Mouse (Mus musculus): ENCODE data around the gene Creb3l2. TPM values are rescaled to one million over a fixed set of nuclear protein-coding genes. Genes with fewer than 3 reads are reported as not detected.

Creb3l2 gene
- polyA plus RNA-seq, 1 experiment from 2014 or later: 12.5 TPM

- DNase-seq (ENCODE audit: low spot score): peak; percentile 57
- 28% methylated on average over 11 of the region's 11 CpGs for WGBS
These were observed 81.0 kb downstream of the Creb3l2 start for GRCm38 (mm10) chr6:37360813-37361385.

GRCm38 (mm10) chr6:37354449-37355179, 87.3 kb downstream of the Creb3l2 start:
- Histone ChIP-seq H3K4me1 (peaks cover 19% of the 10 kb centered on the region), H3K27me3 (replicated peaks; ENCODE audit: low read depth, poor library complexity, severe bottlenecking) (no peaks in the 10 kb centered on the region), H3K9me3 (no peaks in the 10 kb centered on the region), H3K36me3 (replicated peaks) (peaks cover 47% of the 10 kb centered on the region), H3K27ac (replicated peaks) (peak overlapping the region; percentile 70), H3K4me3 (no peak overlapping the region)
- DNase-seq (ENCODE audit: low spot score): peak; percentile 87
- 37% methylated on average over 17 of the region's 17 CpGs for WGBS

More at GRCm38 (mm10) chr6:37360813-37361385, 81.0 kb downstream of the Creb3l2 start:
- peaks cover 53% of the 10 kb centered on the region for H3K36me3 ChIP-seq (replicated peaks)
- no peaks in the 10 kb centered on the region for H3K9me3 ChIP-seq
- H3K4me1 ChIP-seq: peaks cover 39% of the 10 kb centered on the region
- peak overlapping the region; percentile 40 for H3K27ac ChIP-seq (replicated peaks)
- no peaks in the 10 kb centered on the region for H3K27me3 ChIP-seq (replicated peaks; ENCODE audit: low read depth, poor library complexity, severe bottlenecking)
- H3K4me3 ChIP-seq: no peak overlapping the region

- WGBS: 89% methylated on average over 9 of the region's 9 CpGs
- H3K36me3 ChIP-seq (replicated peaks): peaks cover 37% of the 10 kb centered on the region
- peaks cover 16% of the 10 kb centered on the region; the same call in 1 of the 2 replicates for H3K4me1 ChIP-seq
- H3K4me3 ChIP-seq: no peak overlapping the region
- H3K9me3 ChIP-seq: no peaks in the 10 kb centered on the region
- H3K27me3 ChIP-seq (replicated peaks; ENCODE audit: low read depth, poor library complexity, severe bottlenecking): no peaks in the 10 kb centered on the region
- no peak overlapping the region for H3K27ac ChIP-seq (replicated peaks)
- no peak for DNase-seq (ENCODE audit: low spot score)
These were observed 88.3 kb downstream of the Creb3l2 start for GRCm38 (mm10) chr6:37353616-37354015.

GRCm38 (mm10) chr6:37351731-37352380, 90.1 kb downstream of the Creb3l2 start:
- Histone ChIP-seq H3K27me3 (replicated peaks; ENCODE audit: low read depth, poor library complexity, severe bottlenecking) (no peaks in the 10 kb centered on the region), H3K36me3 (replicated peaks) (peaks cover 43% of the 10 kb centered on the region), H3K4me3 (no peak overlapping the region), H3K4me1 (peaks cover 12% of the 10 kb centered on the region; the same call in 1 of the 2 replicates), H3K27ac (replicated peaks) (no peak overlapping the region), H3K9me3 (no peaks in the 10 kb centered on the region)
- 17% methylated on average over 10 of the region's 10 CpGs for WGBS
- DNase-seq (ENCODE audit: low spot score): peak; percentile 81

GRCm38 (mm10) chr6:37350315-37350714, 91.6 kb downstream of the Creb3l2 start:
- WGBS: 90% methylated on average over 8 of the region's 8 CpGs
- no peak for DNase-seq (ENCODE audit: low spot score)
- Histone ChIP-seq H3K4me1 (peaks cover 12% of the 10 kb centered on the region; the same call in 1 of the 2 replicates), H3K36me3 (replicated peaks) (peaks cover 36% of the 10 kb centered on the region), H3K9me3 (no peaks in the 10 kb centered on the region), H3K27me3 (replicated peaks; ENCODE audit: low read depth, poor library complexity, severe bottlenecking) (no peaks in the 10 kb centered on the region), H3K27ac (replicated peaks) (no peak overlapping the region), H3K4me3 (no peak overlapping the region)

GRCm38 (mm10) chr6:37347606-37348005, 94.3 kb downstream of the Creb3l2 start:
- Histone ChIP-seq H3K36me3 (replicated peaks) (peaks cover 31% of the 10 kb centered on the region), H3K4me1 (peaks cover 4% of the 10 kb centered on the region; the same call in 1 of the 2 replicates), H3K9me3 (no peaks in the 10 kb centered on the region), H3K27ac (replicated peaks) (no peak overlapping the region), H3K27me3 (replicated peaks; ENCODE audit: low read depth, poor library complexity, severe bottlenecking) (no peaks in the 10 kb centered on the region), H3K4me3 (no peak overlapping the region)
- DNase-seq (ENCODE audit: low spot score): no peak
- WGBS: 84% methylated on average over 5 of the region's 5 CpGs

- no peaks in the 10 kb centered on the region for H3K27me3 ChIP-seq (replicated peaks; ENCODE audit: low read depth, poor library complexity, severe bottlenecking)
- DNase-seq (ENCODE audit: low spot score): no peak
- no peaks in the 10 kb centered on the region for H3K9me3 ChIP-seq
- 0 out of 2 replicates have a peak overlapping the region, but pooled peaks have one; percentile 6 for H3K27ac ChIP-seq (replicated peaks)
- H3K4me1 ChIP-seq: peaks cover 15% of the 10 kb centered on the region
- H3K4me3 ChIP-seq: no peak overlapping the region
- H3K36me3 ChIP-seq (replicated peaks): peaks cover 30% of the 10 kb centered on the region
- WGBS: 90% methylated on average over 5 of the region's 5 CpGs
These were observed 103.9 kb downstream of the Creb3l2 start for GRCm38 (mm10) chr6:37338055-37338454.

GRCm38 (mm10) chr6:37336831-37337260, 105.1 kb downstream of the Creb3l2 start:
- H3K9me3 ChIP-seq: no peaks in the 10 kb centered on the region
- H3K27me3 ChIP-seq (replicated peaks; ENCODE audit: low read depth, poor library complexity, severe bottlenecking): no peaks in the 10 kb centered on the region
- H3K4me3 ChIP-seq: no peak overlapping the region
- peaks cover 42% of the 10 kb centered on the region for H3K36me3 ChIP-seq (replicated peaks)
- peaks cover 15% of the 10 kb centered on the region for H3K4me1 ChIP-seq
- peak; percentile 21 for DNase-seq (ENCODE audit: low spot score)
- peak overlapping the region; percentile 54 for H3K27ac ChIP-seq (replicated peaks)
- WGBS: 20% methylated on average over 5 of the region's 5 CpGs

GRCm38 (mm10) chr6:37336381-37336780, 105.6 kb downstream of the Creb3l2 start:
- Histone ChIP-seq H3K9me3 (no peaks in the 10 kb centered on the region), H3K4me3 (no peak overlapping the region), H3K36me3 (replicated peaks) (peaks cover 47% of the 10 kb centered on the region), H3K27me3 (replicated peaks; ENCODE audit: low read depth, poor library complexity, severe bottlenecking) (no peaks in the 10 kb centered on the region), H3K4me1 (peaks cover 15% of the 10 kb centered on the region), H3K27ac (replicated peaks) (peak overlapping the region; percentile 54; the same call in 1 of the 2 replicates)
- DNase-seq (ENCODE audit: low spot score): no peak
- 63% methylated on average over 7 of the region's 7 CpGs for WGBS

- DNase-seq (ENCODE audit: low spot score): no peak
- Histone ChIP-seq H3K27me3 (replicated peaks; ENCODE audit: low read depth, poor library complexity, severe bottlenecking) (no peaks in the 10 kb centered on the region), H3K4me3 (no peak overlapping the region), H3K36me3 (replicated peaks) (peaks cover 50% of the 10 kb centered on the region), H3K4me1 (peaks cover 23% of the 10 kb centered on the region), H3K9me3 (no peaks in the 10 kb centered on the region), H3K27ac (replicated peaks) (no peak overlapping the region)
- WGBS: 88% methylated on average over 10 of the region's 10 CpGs
These were observed 109.1 kb downstream of the Creb3l2 start for GRCm38 (mm10) chr6:37332846-37333245.

GRCm38 (mm10) chr6:37329901-37330864, 111.8 kb downstream of the Creb3l2 start:
- Histone ChIP-seq H3K36me3 (replicated peaks) (peaks cover 38% of the 10 kb centered on the region), H3K9me3 (no peaks in the 10 kb centered on the region), H3K4me1 (peaks cover 7% of the 10 kb centered on the region; the same call in 1 of the 2 replicates), H3K27ac (replicated peaks) (no peak overlapping the region), H3K27me3 (replicated peaks; ENCODE audit: low read depth, poor library complexity, severe bottlenecking) (no peaks in the 10 kb centered on the region), H3K4me3 (no peak overlapping the region)
- WGBS: 60% methylated on average over 5 of the region's 5 CpGs
- no peak for DNase-seq (ENCODE audit: low spot score)

GRCm38 (mm10) chr6:37329376-37329775, 112.6 kb downstream of the Creb3l2 start:
- peaks cover 33% of the 10 kb centered on the region for H3K36me3 ChIP-seq (replicated peaks)
- H3K9me3 ChIP-seq: no peaks in the 10 kb centered on the region
- H3K27ac ChIP-seq (replicated peaks): no peak overlapping the region
- DNase-seq (ENCODE audit: low spot score): no peak
- 80% methylated on average over 3 of the region's 3 CpGs for WGBS
- H3K4me3 ChIP-seq: no peak overlapping the region
- H3K27me3 ChIP-seq (replicated peaks; ENCODE audit: low read depth, poor library complexity, severe bottlenecking): no peaks in the 10 kb centered on the region
- H3K4me1 ChIP-seq: peaks cover 7% of the 10 kb centered on the region; the same call in 1 of the 2 replicates

Measured in embryonic facial prominence, embryonic 10.5 days (tissue).